Mouse (Mus musculus) liver, embryonic 16.5 days (tissue): Measurements from ENCODE around the gene Atp6v1b1. TPM values are rescaled to one million over a fixed set of nuclear protein-coding genes. Genes with fewer than 3 reads are reported as not detected.
"Not testable (repeated sequence)": the region's sequence is repeated elsewhere in the genome, so short reads cannot be mapped to it uniquely, and the experiment has no call there.

Experiments
- ATAC-seq: fragments of 200-750 bp; cut with Nextera tagmentation; 2 replicates; pipeline ENCODE4 v1.8.0; 2017; ENCODE audit warnings: low read depth, mild to moderate bottlenecking, moderate number of reproducible peaks, moderate library complexity
- H3K27ac ChIP-seq: fragments of 300-500 bp; sonication (generic); 2 replicates; pipeline ENCODE4 v1.5.1; 2014; ENCODE audit warnings: mild to moderate bottlenecking, low read length
- H3K27me3 ChIP-seq: fragments of 300-500 bp; sonication (generic); 2 replicates; pipeline ENCODE4 v1.6.1; 2014; ENCODE audit warnings: low read depth, low read length, mixed read lengths; ENCODE audit not compliant: control insufficient read depth, insufficient read depth
- H3K36me3 ChIP-seq: fragments of 300-500 bp; sonication (generic); 2 replicates; pipeline ENCODE4 v1.6.1; 2014; ENCODE audit warnings: mild to moderate bottlenecking; ENCODE audit not compliant: control insufficient read depth, insufficient read depth
- H3K4me1 ChIP-seq: fragments of 300-500 bp; sonication (generic); 2 replicates; pipeline ENCODE4 v1.6.1; 2014; ENCODE audit warnings: low read depth, low read length, mixed read lengths; ENCODE audit not compliant: control insufficient read depth
- H3K4me2 ChIP-seq: fragments of 300-500 bp; sonication (generic); 2 replicates; pipeline ENCODE4 v1.6.1; 2014; ENCODE audit warnings: low read depth, low read length, mixed read lengths
- H3K4me3 ChIP-seq: fragments of 300-500 bp; sonication (generic); 2 replicates; pipeline ENCODE4 v1.5.1; 2014; ENCODE audit warnings: low read depth, mild to moderate bottlenecking, low read length
- H3K9ac ChIP-seq: fragments of 300-500 bp; sonication (generic); 2 replicates; pipeline ENCODE4 v1.6.1; 2014; ENCODE audit warnings: low read depth, low read length
- H3K9me3 ChIP-seq: fragments of 300-500 bp; sonication (generic); replicated peaks from 2 replicates; pipeline ENCODE4 v1.6.1; 2016; ENCODE audit warnings: low read length; ENCODE audit not compliant: control insufficient read depth
- WGBS: fragments of 180-500 bp; shearing (Covaris S2); extraction: QIAGEN DNeasy Blood & Tissue Kit; methylation state at CpG from one replicate; pipeline ENCODE4 v1.1.7; 2014; ENCODE audit not compliant: insufficient replicate concordance; 5-methylcytosine and 5-hydroxymethylcytosine counted together
- polyA plus RNA-seq: library from polyadenylated mRNA; unstranded; fragments of >200 nt; fragmentation: Nextera tagmentation; extraction: Ambion mirVana; gene quantifications from 2 replicates; pipeline ENCODE4 v1.2.1, GENCODE M21; 2015

Gene Atp6v1b1
- polyA plus RNA-seq, 1 experiment from 2014 or later = not detected

- whole genome bisulfite sequencing = 44% methylated on average over 3 of the region's 3 CpGs
- H3K4me1 ChIP-seq = no peaks in the 10 kb centered on the region
- no peak overlapping the region for H3K27ac ChIP-seq
- ATAC-seq = no peak
- no peak overlapping the region for H3K4me3 ChIP-seq
- no peak overlapping the region for H3K4me2 ChIP-seq
- H3K9ac ChIP-seq = no peak overlapping the region
- H3K27me3 ChIP-seq = no peaks in the 10 kb centered on the region
- no peaks in the 10 kb centered on the region for H3K36me3 ChIP-seq
- no peaks in the 10 kb centered on the region for H3K9me3 ChIP-seq
Observed at GRCm38 (mm10) chr6:83786426-83786825, 43.6 kb downstream of the Atp6v1b1 start.

- WGBS = 61% methylated on average over 7 of the region's 7 CpGs
- H3K36me3 ChIP-seq = no peaks in the 10 kb centered on the region
- no peak overlapping the region for H3K4me2 ChIP-seq
- H3K4me1 ChIP-seq = no peaks in the 10 kb centered on the region
- H3K27me3 ChIP-seq = no peaks in the 10 kb centered on the region
- ATAC-seq = no peak
- no peaks in the 10 kb centered on the region for H3K9me3 ChIP-seq
- H3K9ac ChIP-seq = no peak overlapping the region
- no peak overlapping the region for H3K27ac ChIP-seq
- no peak overlapping the region for H3K4me3 ChIP-seq
Observed at GRCm38 (mm10) chr6:83788554-83788953, 45.8 kb downstream of the Atp6v1b1 start.

GRCm38 (mm10) chr6:83790533-83790932 is 47.7 kb downstream of the Atp6v1b1 start:
- WGBS = 71% methylated on average over 5 of the region's 5 CpGs
- not testable (repeated sequence) for H3K4me3 ChIP-seq, H3K9ac ChIP-seq

GRCm38 (mm10) chr6:83791251-83791890 is 48.6 kb downstream of the Atp6v1b1 start:
- Histone ChIP-seq H3K4me3 (no peak overlapping the region), H3K27ac (no peak overlapping the region), H3K9ac (no peak overlapping the region), H3K4me2 (no peak overlapping the region), H3K27me3 (no peaks in the 10 kb centered on the region), H3K4me1 (peaks cover 10% of the 10 kb centered on the region), H3K36me3 (no peaks in the 10 kb centered on the region), H3K9me3 (no peaks in the 10 kb centered on the region)
- WGBS = 18% methylated on average over 4 of the region's 4 CpGs
- no peak for ATAC-seq

More at GRCm38 (mm10) chr6:83790533-83790932, 47.7 kb downstream of the Atp6v1b1 start:
- H3K36me3 ChIP-seq, H3K4me1 ChIP-seq, H3K9me3 ChIP-seq, H3K27me3 ChIP-seq, ATAC-seq, H3K27ac ChIP-seq, H3K4me2 ChIP-seq: not testable (repeated sequence)

GRCm38 (mm10) chr6:83794760-83795296 is 52.0 kb downstream of the Atp6v1b1 start, which contains the start of gene Nagk:
Gene Nagk (plus strand): TSS chr6:83794982.
- H3K9ac ChIP-seq = peak within 1 kb of the TSS; percentile 71
- peaks cover 10% of the 10 kb centered on the region for H3K4me1 ChIP-seq
- H3K36me3 ChIP-seq = no peaks in the 10 kb centered on the region
- no peaks in the 10 kb centered on the region for H3K27me3 ChIP-seq
- peak within 1 kb of the TSS; percentile 96 for H3K27ac ChIP-seq
- H3K9me3 ChIP-seq = no peaks in the 10 kb centered on the region
- peak within 1 kb of the TSS; percentile 92 for H3K4me2 ChIP-seq
- WGBS = under 1% methylated on average over 43 of the region's 43 CpGs
- peak; percentile 91 for ATAC-seq
- peak within 1 kb of the TSS; percentile 74 for H3K4me3 ChIP-seq

- ATAC-seq = peak; percentile 3; the same call in 1 of the 2 replicates
- peak overlapping the region; percentile 92 for H3K4me2 ChIP-seq
- H3K9me3 ChIP-seq = no peaks in the 10 kb centered on the region
- no peaks in the 10 kb centered on the region for H3K36me3 ChIP-seq
- peaks cover 10% of the 10 kb centered on the region for H3K4me1 ChIP-seq
- 2% methylated on average over 13 of the region's 13 CpGs for WGBS
- peak overlapping the region; percentile 96 for H3K27ac ChIP-seq
- peak overlapping the region; percentile 71 for H3K9ac ChIP-seq
- no peaks in the 10 kb centered on the region for H3K27me3 ChIP-seq
- peak overlapping the region; percentile 74 for H3K4me3 ChIP-seq
Observed at GRCm38 (mm10) chr6:83795492-83795900, 52.7 kb downstream of the Atp6v1b1 start.

- Histone ChIP-seq H3K4me2 (no peak overlapping the region), H3K9ac (no peak overlapping the region), H3K27me3 (no peaks in the 10 kb centered on the region), H3K9me3 (no peaks in the 10 kb centered on the region), H3K4me3 (no peak overlapping the region), H3K4me1 (peaks cover 10% of the 10 kb centered on the region), H3K36me3 (0 out of 2 replicates have a peak, but pooled peaks cover 1% of the 10 kb centered on the region), H3K27ac (no peak overlapping the region)
- 51% methylated on average over 3 of the region's 3 CpGs for WGBS
- no peak for ATAC-seq
Observed at GRCm38 (mm10) chr6:83796686-83797085, 53.9 kb downstream of the Atp6v1b1 start.

- H3K4me3 ChIP-seq = no peak overlapping the region
- peaks cover 2% of the 10 kb centered on the region; the same call in 1 of the 2 replicates for H3K36me3 ChIP-seq
- WGBS = 86% methylated on average over 5 of the region's 5 CpGs
- H3K27ac ChIP-seq = no peak overlapping the region
- H3K9me3 ChIP-seq = no peaks in the 10 kb centered on the region
- no peaks in the 10 kb centered on the region for H3K27me3 ChIP-seq
- H3K4me2 ChIP-seq = no peak overlapping the region
- ATAC-seq = no peak
- H3K9ac ChIP-seq = no peak overlapping the region
- no peaks in the 10 kb centered on the region for H3K4me1 ChIP-seq
Observed at GRCm38 (mm10) chr6:83802033-83802432, 59.2 kb downstream of the Atp6v1b1 start.

GRCm38 (mm10) chr6:83802846-83803245 is 60.1 kb downstream of the Atp6v1b1 start:
- no peak for ATAC-seq
- no peak overlapping the region for H3K9ac ChIP-seq

More at GRCm38 (mm10) chr6:83802846-83803245, 60.1 kb downstream of the Atp6v1b1 start:
- Histone ChIP-seq H3K4me3 (no peak overlapping the region), H3K9me3 (no peaks in the 10 kb centered on the region), H3K36me3 (peaks cover 2% of the 10 kb centered on the region; the same call in 1 of the 2 replicates), H3K4me2 (no peak overlapping the region), H3K27ac (no peak overlapping the region), H3K27me3 (no peaks in the 10 kb centered on the region), H3K4me1 (no peaks in the 10 kb centered on the region)
- 84% methylated on average over 3 of the region's 3 CpGs for WGBS
